Mouse (Mus musculus): ENCODE measurements around the gene Smap1.
"Not testable (repeated sequence)": the region's sequence is repeated elsewhere in the genome, so short reads cannot be mapped to it uniquely, and the experiment has no call there.

Smap1 gene

DNA sequence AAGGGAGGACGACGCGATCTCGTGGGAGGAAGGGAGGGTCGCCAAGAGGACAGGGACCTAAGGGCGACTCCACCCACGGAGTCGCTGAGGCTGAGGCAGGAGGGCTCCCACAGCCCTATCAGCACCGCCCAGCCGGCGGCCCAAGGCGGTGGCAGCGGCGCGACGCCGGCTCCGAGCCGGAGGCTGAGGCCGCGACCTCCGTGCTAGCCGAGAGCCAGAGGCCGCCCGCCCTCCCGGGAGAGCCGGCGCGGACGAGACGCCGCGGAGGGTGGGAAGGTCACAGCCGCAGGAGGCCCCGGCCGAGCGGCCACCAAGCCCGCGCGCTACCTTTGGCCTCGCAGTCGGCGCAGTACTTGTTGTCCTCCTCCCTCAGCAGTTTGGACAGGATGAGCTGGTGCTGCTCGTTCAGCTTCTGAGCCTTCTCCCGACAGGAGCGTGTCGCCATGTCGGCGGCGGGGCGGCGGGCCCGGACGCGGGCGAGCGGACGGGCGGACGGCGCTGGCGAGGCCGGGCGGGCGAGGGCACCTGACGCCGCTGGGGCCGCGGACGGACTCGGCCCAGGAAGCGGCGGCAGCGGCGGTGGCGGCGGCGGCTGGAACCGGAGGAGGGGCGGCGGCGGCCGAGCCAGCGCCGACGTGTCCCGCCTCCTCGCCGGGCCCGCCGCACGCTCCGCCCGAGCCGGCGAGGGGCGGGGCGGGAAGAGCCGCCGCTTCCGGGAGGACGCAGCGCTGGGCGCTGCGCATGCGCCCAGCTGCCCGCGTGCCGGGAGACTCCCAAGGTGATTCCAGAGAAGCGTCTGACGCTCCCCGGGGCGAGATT lies at the start of gene Smap1:
Gene Smap1, minus strand, starts transcription at position 607 of the 819 bp plus-strand sequence.
- peak; percentile 82 for DNase-seq (ENCODE audit: low read depth, low spot score)

DNA sequence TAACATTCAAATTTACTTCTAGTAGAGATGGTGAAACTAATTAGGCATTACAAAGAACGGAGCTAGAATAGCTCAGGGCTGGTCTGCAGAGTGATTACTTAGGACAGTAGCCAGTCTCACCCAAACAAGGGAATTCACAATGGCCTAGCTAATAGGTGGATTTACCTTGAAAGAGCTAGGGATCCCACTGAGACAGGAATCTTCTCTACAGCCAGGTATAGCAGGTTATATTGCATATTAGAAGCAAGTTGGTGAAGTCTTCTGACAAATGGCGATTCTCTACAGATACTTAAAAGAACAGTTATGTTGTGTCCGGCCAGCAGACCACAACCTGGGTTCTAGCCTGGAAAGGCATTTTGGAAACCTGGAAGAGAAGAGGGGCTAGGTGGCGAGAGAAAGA lies 49.0 kb upstream of the Smap1 start:
- DNase-seq (ENCODE audit: low read depth, low spot score), result not testable (repeated sequence)

- no peak for DNase-seq (ENCODE audit: low read depth, low spot score)
These were observed 46.1 kb upstream of the Smap1 start for GRCm38 (mm10) chr1:23968027-23968725.

- no peak for DNase-seq (ENCODE audit: low read depth, low spot score)
These were observed 44.1 kb upstream of the Smap1 start for GRCm38 (mm10) chr1:23966226-23966625.

- no peak for DNase-seq (ENCODE audit: low read depth, low spot score)
These were observed 37.3 kb upstream of the Smap1 start for GRCm38 (mm10) chr1:23959415-23959732.

DNA sequence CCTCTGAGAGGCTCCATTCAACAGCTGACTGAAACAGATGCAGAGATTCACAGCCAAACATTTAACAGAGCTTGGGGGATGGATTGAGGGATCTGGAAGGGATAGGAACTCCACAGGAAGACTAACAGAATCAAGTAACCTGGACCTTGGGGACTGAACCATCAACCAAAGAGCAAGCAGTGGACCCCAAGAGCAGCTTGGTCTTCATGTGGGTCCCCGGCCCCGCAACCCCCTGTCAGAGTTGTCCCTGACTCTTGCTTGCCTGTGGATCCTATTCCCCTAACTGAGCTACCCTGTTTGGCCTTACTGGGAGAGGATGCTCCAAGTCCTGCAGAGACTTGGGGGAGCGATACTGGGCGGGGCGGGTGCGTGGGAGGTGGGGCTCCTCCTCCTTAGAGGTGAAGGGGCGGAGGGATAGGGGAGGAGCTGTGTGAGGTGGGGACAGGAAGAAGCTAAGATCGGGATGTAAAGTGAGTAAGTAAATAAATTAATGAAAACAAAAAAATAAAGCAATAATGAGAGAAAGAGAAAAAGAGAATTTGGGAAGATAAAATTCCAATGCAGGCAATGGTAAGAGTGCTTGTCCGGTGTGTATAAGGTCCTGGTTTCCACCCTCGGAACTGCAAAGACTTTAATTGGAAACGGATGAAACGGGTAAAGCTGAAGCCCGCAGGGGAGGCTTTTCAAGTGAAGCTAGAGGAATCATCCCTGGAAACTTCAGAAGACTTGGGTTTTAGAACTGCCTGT lies 36.7 kb upstream of the Smap1 start:
- no peak for DNase-seq (ENCODE audit: low read depth, low spot score)

GRCm38 (mm10) chr1:23958101-23958500 lies 36.0 kb upstream of the Smap1 start:
- no peak for DNase-seq (ENCODE audit: low read depth, low spot score)

GRCm38 (mm10) chr1:23955539-23955938 lies 33.4 kb upstream of the Smap1 start:
- no peak for DNase-seq (ENCODE audit: low read depth, low spot score)

DNA sequence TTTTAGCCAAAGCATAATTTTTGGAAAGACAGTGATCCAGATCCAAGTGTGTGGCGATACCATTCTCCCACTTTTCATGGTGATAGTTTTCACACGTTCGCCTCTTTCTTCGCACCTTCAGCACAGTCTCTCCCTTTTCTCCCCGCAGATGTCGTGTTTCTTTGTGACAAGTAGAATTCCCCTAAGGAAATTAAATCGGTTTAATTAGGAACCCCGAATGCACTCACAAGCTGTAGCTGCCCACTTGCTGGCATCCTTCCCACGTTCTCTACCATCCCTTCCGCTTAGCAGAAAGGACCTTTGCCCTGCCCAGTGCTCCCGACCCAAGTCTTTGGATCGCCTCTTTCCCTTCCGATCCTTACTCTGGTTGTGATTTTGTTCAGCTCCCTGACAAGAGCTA lies 31.8 kb upstream of the Smap1 start:
- DNase-seq (ENCODE audit: low read depth, low spot score), result no peak

DNA sequence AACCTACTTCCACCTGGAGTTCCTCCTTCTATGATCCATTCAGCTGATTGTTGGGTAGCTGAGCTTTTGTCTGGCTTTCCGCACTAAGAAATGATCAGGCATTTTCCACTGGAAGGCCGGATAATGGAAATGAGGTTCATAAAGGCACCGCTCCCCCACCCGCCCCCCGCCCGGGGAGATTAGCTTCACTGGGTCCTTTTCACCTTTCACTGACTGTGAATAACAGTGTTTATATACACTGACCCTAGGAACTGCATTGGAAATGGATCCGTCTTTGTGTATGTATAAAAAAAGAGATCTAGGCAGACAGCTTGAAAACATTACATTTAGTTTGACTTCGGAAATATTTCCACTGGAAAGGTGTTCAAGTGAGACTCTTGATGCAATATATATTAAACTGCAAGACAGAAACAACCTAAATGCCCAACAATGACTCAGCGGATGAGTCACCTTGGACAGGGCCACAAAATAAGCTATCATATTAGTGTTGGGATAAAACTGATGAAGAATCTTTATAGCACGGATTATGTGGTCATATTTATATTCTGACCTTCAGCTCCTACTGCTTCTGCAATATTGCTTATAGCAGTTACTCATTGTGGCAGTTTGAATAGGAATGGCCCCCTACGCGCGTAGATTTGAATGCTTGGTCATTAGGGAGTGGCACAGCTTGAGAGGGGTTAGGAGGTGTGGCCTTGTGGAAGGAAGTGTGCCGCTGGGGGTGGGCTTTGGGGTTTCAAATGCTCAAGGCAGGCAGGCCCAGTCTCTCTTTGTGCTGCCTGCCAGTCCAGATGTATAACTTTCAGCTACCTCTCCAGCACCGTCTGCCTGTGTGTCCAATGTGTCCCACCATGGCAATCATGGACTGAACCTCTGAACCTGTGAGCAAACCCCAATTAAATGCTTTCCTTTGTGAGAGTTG lies 26.9 kb upstream of the Smap1 start:
- no peak for DNase-seq (ENCODE audit: low read depth, low spot score)

GRCm38 (mm10) chr1:23948290-23948689 lies 26.2 kb upstream of the Smap1 start:
- DNase-seq (ENCODE audit: low read depth, low spot score), result no peak

DNA sequence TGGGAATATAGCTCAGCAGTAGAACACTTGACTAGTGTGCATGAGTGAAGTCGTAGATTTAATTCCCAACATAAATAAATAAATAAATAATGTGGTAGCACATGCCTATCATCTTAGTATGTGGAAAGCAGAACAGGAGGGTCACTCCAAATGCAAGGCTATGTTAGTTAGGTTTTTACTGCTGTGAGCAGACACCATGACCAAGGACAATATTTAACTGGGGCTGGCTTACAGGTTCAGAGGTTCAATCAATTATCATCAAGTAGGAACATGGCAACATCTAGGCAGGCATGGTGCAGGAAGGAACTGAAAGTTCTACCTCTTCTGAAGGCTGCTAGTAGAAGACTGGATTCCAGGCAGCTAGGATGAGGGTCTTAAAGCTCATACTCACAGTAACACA lies 22.0 kb upstream of the Smap1 start:
- no peak for DNase-seq (ENCODE audit: low read depth, low spot score)

DNA sequence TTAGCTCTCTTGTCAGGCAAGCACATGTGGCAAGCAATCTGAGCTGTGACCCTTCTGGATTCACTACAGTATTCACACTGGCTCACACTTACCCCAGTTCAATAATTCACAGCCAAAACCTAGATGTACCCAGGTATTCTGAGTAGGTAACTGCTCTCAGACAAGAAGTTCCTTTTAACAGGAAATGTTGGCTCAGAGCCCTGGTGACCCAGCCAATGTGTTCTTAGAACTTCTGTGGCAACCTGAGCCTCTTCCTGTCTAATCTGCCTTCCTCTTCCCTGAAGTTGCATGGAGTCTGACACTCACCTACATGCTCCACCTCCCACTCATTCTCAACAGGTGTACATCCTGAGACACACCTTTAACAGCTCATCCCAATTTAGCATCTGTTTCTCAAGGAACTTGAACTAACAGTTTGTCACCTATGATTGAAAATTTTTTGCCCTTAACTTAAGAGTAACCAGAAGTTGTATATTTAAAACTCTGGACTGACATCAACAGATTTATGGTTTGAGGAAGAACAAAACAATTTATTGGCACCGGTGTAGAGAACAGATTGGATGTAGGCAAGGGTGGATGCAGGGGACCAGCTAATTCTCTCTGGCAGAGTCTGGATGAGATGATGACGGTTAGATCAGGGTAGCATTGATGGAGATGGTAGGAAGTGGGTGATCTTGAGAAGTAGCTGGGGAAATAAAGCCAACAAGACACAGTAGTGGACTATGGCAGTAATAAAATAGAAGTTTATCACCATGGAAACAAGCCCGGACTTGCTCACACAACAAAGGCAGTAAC lies 21.2 kb upstream of the Smap1 start:
- DNase-seq (ENCODE audit: low read depth, low spot score), result no peak

DNA sequence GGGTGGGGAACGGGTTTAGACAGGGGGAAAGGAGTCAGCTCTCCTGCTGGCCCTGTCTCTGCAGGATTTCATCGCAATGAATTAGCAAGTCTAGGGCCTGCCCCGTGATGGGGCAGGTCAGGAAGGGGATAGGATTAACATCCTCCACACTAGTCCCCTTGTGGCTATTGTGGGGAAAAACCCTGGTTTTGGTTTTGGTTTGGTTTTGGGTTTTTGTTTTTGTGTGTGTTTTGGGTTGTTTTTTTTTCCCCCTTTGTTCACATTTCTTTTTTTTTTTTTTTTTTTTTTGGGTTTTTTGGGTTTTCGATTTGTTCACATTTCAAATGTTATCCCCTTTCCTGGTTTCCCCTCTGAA lies 13.3 kb upstream of the Smap1 start:
- DNase-seq (ENCODE audit: low read depth, low spot score), result no peak

DNA sequence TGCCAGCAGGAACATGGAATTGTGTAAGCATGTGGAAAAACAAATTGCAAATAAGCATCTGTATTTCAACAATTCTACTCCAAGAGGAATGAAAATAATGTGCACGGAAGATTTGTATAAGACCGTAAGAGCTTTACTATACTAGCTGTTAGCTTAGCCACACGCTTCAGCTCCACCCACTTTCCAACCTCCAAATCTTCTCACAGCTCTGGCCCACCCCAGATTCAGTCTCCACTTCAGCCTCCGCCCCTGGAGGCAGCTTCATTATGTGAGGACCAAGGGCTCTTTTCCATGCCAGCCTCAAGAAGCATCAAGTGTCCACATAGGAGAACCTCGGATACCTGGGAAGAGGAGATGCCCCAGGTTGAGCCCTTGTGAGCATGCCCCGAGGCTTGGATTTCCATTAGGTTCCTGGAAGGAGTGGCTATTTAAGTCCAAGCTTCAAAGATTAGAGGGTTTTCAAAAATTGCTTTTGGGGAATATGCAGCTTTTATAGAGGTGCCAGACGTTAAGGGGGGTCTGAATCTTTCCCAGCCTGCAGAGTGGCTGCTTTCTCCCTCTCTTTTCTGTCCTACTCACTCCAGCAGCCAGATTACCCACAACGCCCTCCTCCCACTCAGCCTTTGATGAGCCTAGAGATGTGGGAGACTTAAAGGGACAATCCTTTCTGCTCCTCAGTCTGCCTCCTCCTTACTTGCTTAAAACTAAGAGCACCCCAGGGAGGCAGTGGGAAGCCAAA lies 12.7 kb upstream of the Smap1 start:
- DNase-seq (ENCODE audit: low read depth, low spot score), result no peak

- no peak for DNase-seq (ENCODE audit: low read depth, low spot score)
These were observed 7.3 kb upstream of the Smap1 start for GRCm38 (mm10) chr1:23929410-23929809.

DNA sequence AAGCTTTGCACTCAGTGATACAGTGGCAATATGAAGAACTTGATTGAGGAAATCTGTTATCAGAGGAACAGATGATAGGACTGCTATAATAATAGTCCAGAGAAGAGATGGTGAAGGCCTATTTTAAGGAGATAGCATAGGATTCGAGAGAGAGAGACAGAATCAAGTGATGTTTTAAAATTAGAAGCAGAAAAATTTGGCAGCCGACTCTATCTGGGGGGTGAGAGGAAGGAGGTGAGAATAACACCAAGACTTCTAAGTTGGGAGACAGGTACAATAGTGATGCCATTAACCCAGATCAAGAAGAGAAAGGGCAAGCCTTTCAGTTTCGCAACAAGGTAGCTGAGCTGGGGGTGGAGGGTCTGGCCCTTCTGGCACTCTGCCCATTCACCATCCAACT lies 6.3 kb upstream of the Smap1 start:
- DNase-seq (ENCODE audit: low read depth, low spot score), result no peak

DNA sequence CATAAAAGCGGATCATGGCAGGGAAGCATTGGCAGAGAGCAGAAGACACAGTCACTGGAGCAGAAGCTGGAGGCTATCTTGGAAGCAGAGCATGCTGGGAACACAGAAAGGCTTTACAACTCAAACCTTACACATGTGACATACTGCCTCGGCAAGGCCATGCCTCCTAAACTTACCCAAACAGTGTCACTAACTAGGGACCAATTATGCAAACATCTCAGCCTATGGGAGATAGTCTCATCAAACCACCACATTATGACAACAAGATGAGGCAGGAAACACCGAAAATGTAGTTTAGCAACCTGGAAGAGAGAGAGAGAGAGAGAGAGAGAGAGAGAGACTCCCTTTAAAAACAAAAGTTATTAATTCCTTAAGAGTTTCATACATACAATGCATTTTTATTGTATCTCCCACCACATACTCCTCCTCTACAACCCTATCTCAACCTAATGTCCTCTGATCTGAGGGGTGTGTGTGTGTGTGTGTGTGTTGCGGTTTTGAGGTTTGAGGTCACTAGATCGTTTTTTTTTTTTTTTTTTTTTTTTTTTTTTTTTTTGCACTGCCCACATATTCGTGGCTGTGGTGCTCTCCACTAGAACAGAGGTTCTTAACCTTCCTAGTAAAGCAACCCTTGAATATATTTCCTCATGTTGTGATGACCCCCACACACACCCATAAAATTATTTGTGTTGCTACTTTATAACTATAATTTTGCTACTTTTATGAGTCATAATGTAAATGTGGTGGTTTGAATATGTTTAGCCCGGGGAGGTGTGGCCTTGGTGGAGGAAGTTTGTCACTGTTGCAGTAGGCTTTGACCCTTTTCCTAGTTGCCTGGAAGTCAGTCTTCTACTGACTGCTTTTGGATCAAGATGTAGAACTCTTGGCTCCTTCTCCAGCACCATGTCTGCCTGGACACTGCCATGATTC lies 1.9 kb upstream of the Smap1 start:
- no peak for DNase-seq (ENCODE audit: low read depth, low spot score)

GRCm38 (mm10) chr1:23922530-23922884 lies 390 bp upstream of the Smap1 start:
- no peak for DNase-seq (ENCODE audit: low read depth, low spot score)
